Mouse (Mus musculus) v-Abl transformed pro-B cells (cell line): Measurements from ENCODE around the gene Syt13.

ENCODE experiments used
- in situ Hi-C, 2 experiments: fragments of 400-800 bp; cut with MboI; formaldehyde crosslinking; loops; one replicate each; pipeline ENCODE4 v1.15.1; 2025; ENCODE audit not compliant: unreplicated experiment in 2 of 2

The Syt13 gene

DNA sequence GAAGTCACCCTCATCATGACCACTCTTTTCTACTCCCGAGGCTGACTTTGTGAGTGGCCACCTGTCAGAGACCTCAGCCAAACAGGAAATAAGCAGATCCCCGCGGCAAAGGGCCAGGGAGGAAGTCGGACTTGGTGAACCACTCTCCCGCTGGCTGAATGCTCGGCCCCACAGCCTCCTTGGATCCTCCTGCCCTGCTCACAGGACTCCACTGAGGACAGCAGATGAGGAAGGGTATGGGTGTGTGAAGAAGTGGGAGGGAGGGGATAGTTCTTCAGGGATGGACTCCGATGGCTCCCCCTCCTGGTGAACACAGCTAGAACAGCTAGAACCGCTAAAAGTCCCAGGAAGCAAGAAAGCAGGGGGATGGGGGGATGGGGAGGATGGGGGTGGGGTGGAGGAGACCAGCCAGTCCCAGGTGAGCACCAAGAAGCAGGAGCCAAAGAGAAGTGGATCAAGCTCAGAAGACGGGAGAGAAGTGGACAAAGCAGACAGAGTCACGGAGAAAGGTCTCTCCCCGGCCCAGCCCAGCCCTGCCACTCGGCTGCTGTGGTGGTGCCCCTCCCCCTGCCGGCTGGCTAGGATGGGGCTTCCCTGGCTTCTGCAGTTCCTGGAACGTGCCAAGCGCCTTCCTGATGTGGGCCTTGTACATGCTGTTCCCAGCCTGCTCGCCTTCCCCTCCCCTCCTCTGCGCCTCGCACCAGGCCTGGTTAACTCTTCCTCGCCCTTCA lies 73.2 kb downstream of the Syt13 start:
- in situ Hi-C loops: no loop called here

DNA sequence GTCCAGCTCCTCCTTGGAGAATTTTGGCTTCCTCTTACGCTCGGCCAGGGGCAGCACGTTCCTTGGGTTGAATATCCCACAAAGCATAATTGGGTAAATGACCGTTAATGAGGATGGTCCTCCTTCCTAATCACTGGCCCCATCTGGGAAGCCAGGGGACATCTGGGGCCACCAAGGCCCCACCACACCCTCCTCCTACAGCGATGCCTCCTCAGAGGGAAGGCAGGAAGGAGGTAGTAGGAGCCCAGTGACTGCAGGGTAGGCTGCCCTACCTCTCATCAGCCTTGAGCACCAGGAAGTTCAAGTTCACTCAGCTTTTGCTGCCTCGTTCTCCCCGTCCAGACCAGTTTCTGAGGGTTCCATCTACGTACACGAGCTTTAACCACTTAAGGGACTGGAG lies 74.7 kb downstream of the Syt13 start:
- in situ Hi-C loops: no loop called here

DNA sequence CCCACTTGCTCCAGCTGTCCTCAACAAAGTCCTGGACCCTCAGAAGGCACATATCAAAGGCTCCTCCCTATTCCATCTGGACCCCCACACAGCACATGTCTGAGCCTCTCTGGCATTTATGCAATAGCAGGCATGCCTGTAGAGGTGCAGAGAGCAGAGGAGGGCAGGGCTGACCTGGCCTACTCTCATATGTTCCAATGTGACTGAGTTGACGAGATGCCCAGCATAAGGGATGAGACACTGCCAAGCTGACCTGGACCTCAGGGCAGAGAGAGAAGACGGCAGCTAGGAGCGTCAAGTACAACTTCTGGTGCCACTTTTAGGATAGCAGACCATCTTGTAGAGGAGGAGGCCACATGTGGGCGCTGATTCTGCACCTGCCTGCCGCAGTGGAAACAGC lies 77.1 kb downstream of the Syt13 start:
- in situ Hi-C loops: no loop called here

DNA sequence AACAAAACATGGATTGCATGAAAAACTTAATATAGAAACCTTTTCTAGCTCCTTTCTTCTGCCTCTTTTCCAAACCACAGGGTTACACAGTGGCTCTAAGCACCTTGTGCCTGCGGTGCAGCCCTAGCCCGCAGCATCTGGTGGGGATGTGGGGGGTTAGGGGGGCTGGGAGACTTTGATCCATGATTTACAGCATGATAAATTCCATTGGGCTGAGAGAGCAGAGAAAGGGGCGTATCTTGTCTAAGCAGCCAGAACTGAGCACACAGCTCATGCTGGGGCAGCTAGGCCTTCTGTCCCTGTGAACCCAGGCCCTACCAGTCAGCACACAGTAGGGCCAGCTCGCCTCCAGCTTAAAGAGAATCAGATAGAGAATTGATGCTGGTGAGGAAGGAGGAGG lies 90.1 kb downstream of the Syt13 start:
- in situ Hi-C loops: no loop called here
